Mouse (Mus musculus): ENCODE measurements around the gene Imp3. TPM values are rescaled to one million over a fixed set of nuclear protein-coding genes. Genes with fewer than 3 reads are reported as not detected.

Imp3 gene
- 73.4 and 78.1 TPM in 2 replicates for polyA plus RNA-seq (2014; fragmentation: Nextera tagmentation; extraction: Ambion mirVana)

DNA sequence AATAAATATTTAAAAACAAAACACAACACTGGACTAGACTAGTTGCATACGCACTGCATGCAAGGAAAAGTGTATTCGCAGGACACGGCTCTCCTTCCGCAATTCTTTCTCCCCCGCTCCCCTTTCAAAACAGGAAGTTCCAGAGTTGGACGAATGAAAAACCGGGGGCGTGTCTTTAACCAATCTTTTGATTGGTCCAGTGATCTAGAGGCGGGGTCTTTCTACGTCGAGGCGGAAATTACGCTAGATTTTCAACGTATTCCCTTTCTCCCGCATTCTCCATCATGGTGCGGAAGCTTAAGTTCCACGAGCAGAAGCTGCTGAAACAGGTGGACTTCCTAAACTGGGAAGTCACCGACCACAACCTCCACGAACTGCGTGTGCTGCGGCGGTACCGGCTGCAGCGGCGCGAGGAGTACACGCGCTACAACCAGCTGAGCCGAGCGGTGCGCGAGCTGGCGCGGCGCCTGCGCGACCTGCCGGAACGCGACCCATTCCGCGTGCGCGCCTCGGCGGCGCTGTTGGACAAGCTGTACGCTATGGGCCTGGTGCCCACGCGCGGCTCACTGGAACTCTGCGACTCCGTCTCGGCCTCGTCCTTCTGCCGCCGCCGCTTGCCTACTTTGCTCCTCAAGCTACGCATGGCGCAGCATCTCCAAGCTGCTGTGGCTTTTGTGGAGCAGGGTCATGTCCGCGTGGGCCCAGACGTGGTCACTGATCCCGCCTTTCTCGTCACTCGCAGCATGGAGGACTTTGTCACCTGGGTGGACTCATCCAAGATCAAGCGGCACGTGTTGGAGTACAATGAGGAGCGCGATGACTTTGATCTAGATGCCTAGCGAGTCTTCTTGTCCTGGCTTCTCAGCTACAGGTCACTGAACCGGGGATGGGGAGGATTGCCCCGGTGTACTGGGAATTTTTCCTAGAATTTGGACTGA, at the start of gene Imp3:
Imp3 (plus strand) TSS at position 253 of the 938 bp plus-strand sequence.
- peak within 1 kb of the TSS; percentile 76 for H3K4me2 ChIP-seq (replicated peaks)
- peak within 1 kb of the TSS; percentile 90 for H3K27ac ChIP-seq
- DNase-seq (ENCODE audit: low spot score): peak; percentile 97
- no peaks in the 10 kb centered on the region for H3K36me3 ChIP-seq (replicated peaks; ENCODE audit: control insufficient read depth, insufficient read depth)
- peak within 1 kb of the TSS; percentile 70 for H3K4me3 ChIP-seq (replicated peaks; ENCODE audit: low read length)
- peak within 1 kb of the TSS; percentile 76 for H3K9ac ChIP-seq
- peaks cover 16% of the 10 kb centered on the region for H3K4me1 ChIP-seq (replicated peaks; ENCODE audit: control insufficient read depth, insufficient read depth, low read length)
- no peaks in the 10 kb centered on the region for H3K27me3 ChIP-seq (ENCODE audit: control insufficient read depth, insufficient read depth, low read length)
- ATAC-seq (ENCODE audit: low FRiP score): peak; percentile 97
- under 1% methylated on average over 72 of the region's 73 CpGs for WGBS
- H3K9me3 ChIP-seq (ENCODE audit: control insufficient read depth, low read length): no peaks in the 10 kb centered on the region

DNA sequence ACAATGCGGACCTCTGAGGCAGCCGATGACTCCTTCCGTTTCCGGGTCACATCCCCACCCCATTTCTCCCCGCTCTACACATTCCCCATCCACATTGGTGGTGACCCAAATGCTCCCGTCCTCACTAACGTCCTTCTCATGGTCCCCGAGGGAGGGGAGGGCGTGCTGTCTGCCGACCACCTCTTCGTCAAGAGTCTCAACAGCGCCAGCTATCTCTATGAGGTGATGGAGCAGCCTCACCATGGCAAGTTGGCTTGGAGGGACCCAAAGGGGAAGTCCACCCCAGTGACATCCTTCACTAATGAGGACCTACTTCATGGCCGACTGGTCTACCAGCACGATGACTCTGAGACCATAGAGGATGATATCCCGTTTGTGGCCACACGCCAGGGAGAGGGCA, 49.7 kb upstream of the Imp3 start:
- Histone ChIP-seq H3K4me1 (replicated peaks; ENCODE audit: control insufficient read depth, insufficient read depth, low read length) (peaks cover 9% of the 10 kb centered on the region; the same call in 1 of the 2 replicates), H3K27me3 (ENCODE audit: control insufficient read depth, insufficient read depth, low read length) (peaks cover 4% of the 10 kb centered on the region; the same call in 1 of the 2 replicates), H3K4me2 (replicated peaks) (no peak overlapping the region), H3K9me3 (ENCODE audit: control insufficient read depth, low read length) (no peaks in the 10 kb centered on the region), H3K4me3 (replicated peaks; ENCODE audit: low read length) (no peak overlapping the region), H3K9ac (no peak overlapping the region), H3K27ac (no peak overlapping the region), H3K36me3 (replicated peaks; ENCODE audit: control insufficient read depth, insufficient read depth) (no peaks in the 10 kb centered on the region)
- WGBS: 95% methylated on average over 16 of the region's 16 CpGs
- DNase-seq (ENCODE audit: low spot score): no peak
- ATAC-seq (ENCODE audit: low FRiP score): no peak

DNA sequence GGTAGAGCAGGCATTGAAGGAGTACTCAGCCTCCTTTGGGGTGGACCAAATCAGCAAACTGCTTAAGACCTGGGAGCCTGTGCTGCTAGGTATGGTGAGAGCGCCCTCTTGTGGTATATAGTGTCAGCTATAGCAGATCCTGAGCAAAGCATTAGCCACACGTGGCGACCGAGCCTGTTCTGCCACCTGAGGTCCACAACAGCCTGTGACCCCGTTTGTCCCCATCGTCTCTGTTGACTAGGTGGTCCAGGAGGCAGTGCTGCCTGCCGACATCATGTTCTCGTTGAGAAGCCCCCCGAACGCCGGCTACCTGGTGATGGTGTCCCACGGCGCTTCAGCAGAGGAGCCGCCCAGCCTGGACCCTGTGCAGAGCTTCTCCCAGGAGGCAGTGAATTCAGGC, 47.5 kb upstream of the Imp3 start:
- Histone ChIP-seq H3K4me3 (replicated peaks; ENCODE audit: low read length) (0 out of 2 replicates have a peak overlapping the region, but pooled peaks have one; percentile 17), H3K4me2 (replicated peaks) (peak overlapping the region; percentile 56), H3K36me3 (replicated peaks; ENCODE audit: control insufficient read depth, insufficient read depth) (no peaks in the 10 kb centered on the region), H3K9me3 (ENCODE audit: control insufficient read depth, low read length) (no peaks in the 10 kb centered on the region), H3K27ac (no peak overlapping the region), H3K27me3 (ENCODE audit: control insufficient read depth, insufficient read depth, low read length) (peaks cover 4% of the 10 kb centered on the region; the same call in 1 of the 2 replicates), H3K9ac (peak overlapping the region; percentile 47; the same call in 1 of the 2 replicates), H3K4me1 (replicated peaks; ENCODE audit: control insufficient read depth, insufficient read depth, low read length) (peaks cover 9% of the 10 kb centered on the region; the same call in 1 of the 2 replicates)
- peak; percentile 93 for DNase-seq (ENCODE audit: low spot score)
- ATAC-seq (ENCODE audit: low FRiP score): peak; percentile 49
- WGBS: 9% methylated on average over 14 of the region's 14 CpGs

DNA sequence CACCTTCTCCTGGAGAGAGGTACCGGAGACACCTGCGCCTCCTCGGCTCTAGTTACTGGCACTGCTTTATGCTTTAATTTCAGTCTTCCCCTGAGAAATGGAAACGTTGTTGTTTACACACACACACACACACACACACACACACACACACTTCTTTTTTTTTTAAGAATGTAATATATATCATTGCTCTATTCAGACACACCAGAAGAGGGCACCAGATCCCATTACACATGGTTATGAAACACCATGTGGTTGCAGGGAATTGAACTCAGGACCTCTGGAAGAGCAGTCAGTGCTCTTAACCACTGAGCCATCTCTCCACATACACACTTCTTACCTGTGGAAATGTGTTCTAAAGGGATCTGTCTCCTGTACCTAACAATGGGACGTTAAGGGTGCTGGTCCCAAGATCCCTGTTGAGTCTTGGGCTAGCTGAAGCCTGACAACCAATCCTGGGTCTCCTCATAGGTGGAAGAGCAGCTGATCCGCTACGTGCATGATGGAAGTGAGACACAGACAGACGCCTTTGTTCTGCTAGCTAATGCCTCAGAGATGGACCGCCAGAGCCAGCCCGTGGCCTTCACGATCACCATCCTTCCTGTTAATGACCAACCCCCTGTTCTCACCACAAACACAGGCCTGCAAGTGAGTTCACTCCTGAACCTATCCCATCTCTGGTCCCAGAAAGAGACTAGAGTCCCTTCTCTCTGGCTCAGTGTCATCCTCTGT, 46.6 kb upstream of the Imp3 start:
- H3K4me2 ChIP-seq (replicated peaks): peak overlapping the region; percentile 56; the same call in 1 of the 2 replicates
- 72% methylated on average over 11 of the region's 11 CpGs for WGBS
- peaks cover 4% of the 10 kb centered on the region; the same call in 1 of the 2 replicates for H3K27me3 ChIP-seq (ENCODE audit: control insufficient read depth, insufficient read depth, low read length)
- DNase-seq (ENCODE audit: low spot score) (no peak), ATAC-seq (ENCODE audit: low FRiP score) (no peak)
- no peak overlapping the region for H3K9ac ChIP-seq
- H3K36me3 ChIP-seq (replicated peaks; ENCODE audit: control insufficient read depth, insufficient read depth): no peaks in the 10 kb centered on the region
- no peak overlapping the region for H3K27ac ChIP-seq
- no peaks in the 10 kb centered on the region for H3K9me3 ChIP-seq (ENCODE audit: control insufficient read depth, low read length)
- H3K4me3 ChIP-seq (replicated peaks; ENCODE audit: low read length): no peak overlapping the region
- peaks cover 9% of the 10 kb centered on the region; the same call in 1 of the 2 replicates for H3K4me1 ChIP-seq (replicated peaks; ENCODE audit: control insufficient read depth, insufficient read depth, low read length)

DNA sequence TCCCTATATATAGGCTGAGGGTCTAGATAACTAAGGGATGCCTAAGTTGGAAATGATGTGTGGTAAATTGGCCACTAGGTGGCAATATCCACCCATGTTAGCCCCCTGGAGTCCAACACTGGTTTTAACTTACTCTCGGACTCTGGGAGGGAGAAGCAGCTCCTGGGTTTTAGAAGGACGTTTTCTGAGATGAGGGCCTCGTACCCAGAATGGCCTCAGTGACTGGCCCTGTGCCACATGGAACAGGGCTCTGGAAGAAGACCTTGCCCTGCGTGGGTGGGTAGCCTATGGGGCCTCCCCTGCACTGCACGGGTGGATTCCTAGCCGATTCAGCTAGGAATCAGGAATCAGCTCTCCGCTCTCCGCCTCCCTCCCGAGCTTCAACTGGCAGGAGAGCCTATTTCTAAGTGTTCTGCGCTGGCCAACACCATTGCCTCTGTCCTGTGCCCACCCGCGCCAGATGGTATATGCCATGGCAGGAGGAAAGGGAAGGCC, 45.7 kb upstream of the Imp3 start:
- no peaks in the 10 kb centered on the region for H3K36me3 ChIP-seq (replicated peaks; ENCODE audit: control insufficient read depth, insufficient read depth)
- peak overlapping the region; percentile 31; the same call in 1 of the 2 replicates for H3K9ac ChIP-seq
- peaks cover 4% of the 10 kb centered on the region; the same call in 1 of the 2 replicates for H3K27me3 ChIP-seq (ENCODE audit: control insufficient read depth, insufficient read depth, low read length)
- H3K27ac ChIP-seq: no peak overlapping the region
- ATAC-seq (ENCODE audit: low FRiP score): peak; percentile 76
- peak; percentile 89 for DNase-seq (ENCODE audit: low spot score)
- H3K4me2 ChIP-seq (replicated peaks): peak overlapping the region; percentile 44
- 29% methylated on average over 12 of the region's 12 CpGs for WGBS
- no peak overlapping the region for H3K4me3 ChIP-seq (replicated peaks; ENCODE audit: low read length)
- no peaks in the 10 kb centered on the region for H3K9me3 ChIP-seq (ENCODE audit: control insufficient read depth, low read length)
- H3K4me1 ChIP-seq (replicated peaks; ENCODE audit: control insufficient read depth, insufficient read depth, low read length): peaks cover 9% of the 10 kb centered on the region; the same call in 1 of the 2 replicates

DNA sequence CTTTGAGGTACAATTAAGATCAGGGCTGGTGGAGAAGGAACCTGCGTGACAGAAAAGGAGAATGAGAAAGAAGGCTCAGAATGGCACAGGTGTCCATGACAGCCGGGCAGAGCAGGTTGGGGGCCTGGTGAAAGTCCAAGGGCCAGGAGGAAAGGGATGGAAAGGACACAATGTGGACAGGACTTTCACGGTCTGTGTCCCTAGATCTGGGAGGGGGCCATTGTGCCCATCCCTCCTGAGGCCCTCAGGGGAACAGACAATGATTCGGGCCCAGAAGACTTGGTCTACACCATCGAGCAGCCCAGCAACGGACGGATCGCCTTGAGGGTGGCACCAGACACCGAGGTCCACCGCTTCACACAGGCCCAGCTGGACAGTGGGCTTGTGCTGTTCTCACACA, 45.2 kb upstream of the Imp3 start:
- H3K4me1 ChIP-seq (replicated peaks; ENCODE audit: control insufficient read depth, insufficient read depth, low read length): peaks cover 9% of the 10 kb centered on the region; the same call in 1 of the 2 replicates
- 89% methylated on average over 10 of the region's 10 CpGs for WGBS
- H3K9ac ChIP-seq: no peak overlapping the region
- H3K27me3 ChIP-seq (ENCODE audit: control insufficient read depth, insufficient read depth, low read length): peaks cover 4% of the 10 kb centered on the region; the same call in 1 of the 2 replicates
- no peak overlapping the region for H3K4me3 ChIP-seq (replicated peaks; ENCODE audit: low read length)
- H3K36me3 ChIP-seq (replicated peaks; ENCODE audit: control insufficient read depth, insufficient read depth): no peaks in the 10 kb centered on the region
- H3K4me2 ChIP-seq (replicated peaks): no peak overlapping the region
- H3K27ac ChIP-seq: no peak overlapping the region
- no peaks in the 10 kb centered on the region for H3K9me3 ChIP-seq (ENCODE audit: control insufficient read depth, low read length)
- no peak for ATAC-seq (ENCODE audit: low FRiP score)
- no peak for DNase-seq (ENCODE audit: low spot score)

DNA sequence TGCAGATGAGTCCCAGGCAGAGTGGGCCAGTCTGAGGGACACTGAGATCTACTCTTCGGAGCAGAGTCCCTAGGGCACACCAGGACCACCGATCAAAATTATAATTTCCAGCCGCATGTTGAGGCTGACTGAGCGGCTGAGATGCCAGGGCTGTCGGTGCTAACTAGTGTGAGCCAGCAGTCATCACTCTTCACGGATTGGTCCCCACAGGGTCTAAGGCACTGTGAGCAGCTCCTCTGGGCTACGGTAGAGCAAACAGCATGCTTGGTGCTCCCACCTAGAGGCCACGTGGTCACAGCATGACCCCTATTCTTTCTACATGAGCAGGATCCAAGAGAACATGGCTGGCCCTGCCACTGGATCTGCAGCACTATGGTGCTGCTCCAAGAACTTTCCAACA, 44.0 kb upstream of the Imp3 start:
- Histone ChIP-seq H3K4me3 (replicated peaks; ENCODE audit: low read length) (no peak overlapping the region), H3K9me3 (ENCODE audit: control insufficient read depth, low read length) (no peaks in the 10 kb centered on the region), H3K4me1 (replicated peaks; ENCODE audit: control insufficient read depth, insufficient read depth, low read length) (peaks cover 9% of the 10 kb centered on the region; the same call in 1 of the 2 replicates), H3K36me3 (replicated peaks; ENCODE audit: control insufficient read depth, insufficient read depth) (no peaks in the 10 kb centered on the region), H3K9ac (no peak overlapping the region), H3K27ac (no peak overlapping the region), H3K4me2 (replicated peaks) (no peak overlapping the region), H3K27me3 (ENCODE audit: control insufficient read depth, insufficient read depth, low read length) (peaks cover 4% of the 10 kb centered on the region; the same call in 1 of the 2 replicates)
- DNase-seq (ENCODE audit: low spot score) (no peak), ATAC-seq (ENCODE audit: low FRiP score) (no peak)
- WGBS: 47% methylated on average over 8 of the region's 8 CpGs

DNA sequence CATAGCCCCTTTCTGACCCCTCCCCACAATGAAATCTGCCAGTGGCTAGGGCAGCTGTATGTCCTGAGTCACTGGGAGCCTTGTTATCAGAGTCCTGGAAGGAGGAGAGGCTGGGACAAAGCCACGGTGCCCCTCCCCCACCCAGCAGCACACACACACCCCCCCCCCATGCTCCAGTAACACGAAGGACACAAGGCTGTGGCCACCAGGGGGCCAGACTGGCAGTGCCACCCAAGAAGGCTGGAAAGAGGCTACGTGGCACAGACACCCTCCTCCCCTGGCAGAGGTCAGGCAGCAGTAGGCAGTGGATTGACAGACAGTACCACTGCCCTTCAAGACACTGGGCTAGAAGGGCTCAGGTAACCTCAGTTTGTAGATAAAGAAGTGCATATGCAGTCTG, 43.3 kb upstream of the Imp3 start:
- Histone ChIP-seq H3K27ac (no peak overlapping the region), H3K36me3 (replicated peaks; ENCODE audit: control insufficient read depth, insufficient read depth) (no peaks in the 10 kb centered on the region), H3K4me1 (replicated peaks; ENCODE audit: control insufficient read depth, insufficient read depth, low read length) (peaks cover 9% of the 10 kb centered on the region; the same call in 1 of the 2 replicates), H3K4me2 (replicated peaks) (no peak overlapping the region), H3K9me3 (ENCODE audit: control insufficient read depth, low read length) (no peaks in the 10 kb centered on the region), H3K4me3 (replicated peaks; ENCODE audit: low read length) (no peak overlapping the region), H3K9ac (no peak overlapping the region), H3K27me3 (ENCODE audit: control insufficient read depth, insufficient read depth, low read length) (peaks cover 4% of the 10 kb centered on the region; the same call in 1 of the 2 replicates)
- no peak for ATAC-seq (ENCODE audit: low FRiP score)
- DNase-seq (ENCODE audit: low spot score): no peak
- WGBS: 5% methylated on average over 3 of the region's 3 CpGs
